Mouse (Mus musculus): ENCODE results near the gene Caskin2. TPM values are rescaled to one million over a fixed set of nuclear protein-coding genes. Genes with fewer than 3 reads are reported as not detected.
A peak's percentile ranks its signal among the peaks of the same experiment; 100 is the strongest.
"Not testable (repeated sequence)": the region's sequence is repeated elsewhere in the genome, so short reads cannot be mapped to it uniquely, and the experiment has no call there.

Caskin2 gene
- polyA plus RNA-seq (2017; shearing (Covaris generic)): 1 to 10 TPM in 1 of 3 experiments, under 1 TPM in 2; 0.58 to 1.2 (median 0.87) TPM

GRCm38 (mm10) chr11:115813507-115814296, at the start of gene Caskin2:
Caskin2 (minus strand) TSS chr11:115813639.
- peak; percentile 80 for ATAC-seq

GRCm38 (mm10) chr11:115859143-115859945, 45.9 kb upstream of the Caskin2 start:
- peak; percentile 76 for ATAC-seq

GRCm38 (mm10) chr11:115858354-115858753, 44.9 kb upstream of the Caskin2 start, which contains the start of gene Myo15b:
Myo15b (plus strand) TSS chr11:115858406.
- no peak for ATAC-seq

GRCm38 (mm10) chr11:115857936-115858335, 44.5 kb upstream of the Caskin2 start:
- no peak for ATAC-seq

GRCm38 (mm10) chr11:115857146-115857545, 43.7 kb upstream of the Caskin2 start:
- ATAC-seq: not testable (repeated sequence)

GRCm38 (mm10) chr11:115854674-115855073, 41.2 kb upstream of the Caskin2 start:
- no peak for ATAC-seq

- ATAC-seq: no peak
Measured at GRCm38 (mm10) chr11:115845819-115846218, 32.4 kb upstream of the Caskin2 start.

- no peak for ATAC-seq
Measured at GRCm38 (mm10) chr11:115844240-115844639, 30.8 kb upstream of the Caskin2 start.

GRCm38 (mm10) chr11:115843891-115844239, 30.4 kb upstream of the Caskin2 start:
- no peak for ATAC-seq

- ATAC-seq: no peak
Measured at GRCm38 (mm10) chr11:115843141-115843890, 29.9 kb upstream of the Caskin2 start.

GRCm38 (mm10) chr11:115841961-115842550, 28.6 kb upstream of the Caskin2 start:
- ATAC-seq: no peak

GRCm38 (mm10) chr11:115841044-115841443, 27.6 kb upstream of the Caskin2 start:
- ATAC-seq: no peak

GRCm38 (mm10) chr11:115839732-115840131, 26.3 kb upstream of the Caskin2 start:
- ATAC-seq: no peak

GRCm38 (mm10) chr11:115838895-115839311, 25.5 kb upstream of the Caskin2 start:
- ATAC-seq: no peak

GRCm38 (mm10) chr11:115837606-115838345, 24.3 kb upstream of the Caskin2 start:
- no peak for ATAC-seq

- no peak for ATAC-seq
Measured at GRCm38 (mm10) chr11:115836656-115837395, 23.4 kb upstream of the Caskin2 start.

- no peak for ATAC-seq
Measured at GRCm38 (mm10) chr11:115834033-115834432, 20.6 kb upstream of the Caskin2 start.

GRCm38 (mm10) chr11:115833021-115833513, 19.6 kb upstream of the Caskin2 start:
- ATAC-seq: no peak

- ATAC-seq: no peak
Measured at GRCm38 (mm10) chr11:115832523-115832922, 19.1 kb upstream of the Caskin2 start.

- no peak for ATAC-seq
Measured at GRCm38 (mm10) chr11:115832064-115832463, 18.6 kb upstream of the Caskin2 start.

- no peak for ATAC-seq
Measured at GRCm38 (mm10) chr11:115831518-115831917, 18.1 kb upstream of the Caskin2 start.
